13 mouse cellular contexts compared by ENCODE assay signal in genomic region chr16:87764668-87765109, GRCm38 (mm10).
"Had no signal": no experiment of that assay in that cellular context is flagged by ENCODE, and none has a peak within 500 bp of the region (broad histone marks: within the 10 kb centered on the region; RNA-seq: fewer than 3 reads in every experiment).

No protein-coding gene starts in this region.

- H3K9ac ChIP-seq: liver, embryonic 15.5 days; midbrain, embryonic 15.5 days had no signal

- H3K4me1 ChIP-seq: limb, embryonic 10.5 days; liver, embryonic 15.5 days; midbrain, embryonic 10.5 days; midbrain, embryonic 15.5 days had no signal

- H3K27me3 ChIP-seq: liver, embryonic 15.5 days; midbrain, embryonic 15.5 days had no signal

- H3K36me3 ChIP-seq: limb, embryonic 10.5 days; liver, embryonic 15.5 days; midbrain, embryonic 10.5 days; midbrain, embryonic 15.5 days had no signal

- H3K9me3 ChIP-seq: limb, embryonic 10.5 days; liver, embryonic 15.5 days; midbrain, embryonic 10.5 days; midbrain, embryonic 15.5 days had no signal

- H3K27ac ChIP-seq: left cerebral cortex, adult 2 months; limb, embryonic 10.5 days; liver, embryonic 15.5 days; midbrain, embryonic 10.5 days; midbrain, embryonic 15.5 days had no signal

- DNase-seq: kidney, adult 18-20 months; kidney, postnatal 10 days; kidney, postnatal 4 days; lung, adult 2 months; lung, postnatal 36 days; thymus, postnatal 4 days had no signal

- ATAC-seq: lung, postnatal 0 days; midbrain, embryonic 15.5 days had no signal

- H3K4me3 ChIP-seq: left cerebral cortex, adult 2 months; limb, embryonic 10.5 days; liver, embryonic 15.5 days; midbrain, embryonic 10.5 days; midbrain, embryonic 15.5 days had no signal

- H3K4me2 ChIP-seq: liver, embryonic 11.5 days; liver, embryonic 15.5 days; midbrain, embryonic 15.5 days had no signal
